Mouse (Mus musculus): Measurements from ENCODE around the gene Snorc. TPM values are rescaled to one million over a fixed set of nuclear protein-coding genes. Genes with fewer than 3 reads are reported as not detected.

Snorc gene
- polyA plus RNA-seq, 1 experiment, result not detected

GRCm38 (mm10) chr1:87471914-87472313, 1.8 kb downstream of the Snorc start:
- TF ChIP-seq CTCF (IDR thresholded peaks at IDR 0.05; ENCODE audit: low read depth, low read length) (no peak), POLR2A (IDR thresholded peaks at IDR 0.05; ENCODE audit: borderline replicate concordance, low read depth, low read length) (no peak)
- no peak overlapping the region for H3K27ac ChIP-seq (ENCODE audit: insufficient read depth, low read depth, low read length)
- no peak overlapping the region for H3K4me3 ChIP-seq (ENCODE audit: insufficient read depth, low read length)
- 0 out of 2 replicates have a peak, but pooled peaks cover 3% of the 10 kb centered on the region for H3K4me1 ChIP-seq (ENCODE audit: control insufficient read depth, insufficient read depth, low read length)

- no peak overlapping the region for H3K27ac ChIP-seq (ENCODE audit: insufficient read depth, low read depth, low read length)
- TF ChIP-seq CTCF (IDR thresholded peaks at IDR 0.05; ENCODE audit: low read depth, low read length) (no peak), POLR2A (IDR thresholded peaks at IDR 0.05; ENCODE audit: borderline replicate concordance, low read depth, low read length) (no peak)
- H3K4me3 ChIP-seq (ENCODE audit: insufficient read depth, low read length), result no peak overlapping the region
- 0 out of 2 replicates have a peak, but pooled peaks cover 3% of the 10 kb centered on the region for H3K4me1 ChIP-seq (ENCODE audit: control insufficient read depth, insufficient read depth, low read length)
Measured at GRCm38 (mm10) chr1:87472576-87472975, 2.5 kb downstream of the Snorc start.

GRCm38 (mm10) chr1:87475076-87475895, 5.2 kb downstream of the Snorc start:
- TF ChIP-seq CTCF (IDR thresholded peaks at IDR 0.05; ENCODE audit: low read depth, low read length) (no peak), POLR2A (IDR thresholded peaks at IDR 0.05; ENCODE audit: borderline replicate concordance, low read depth, low read length) (no peak)
- H3K4me1 ChIP-seq (ENCODE audit: control insufficient read depth, insufficient read depth, low read length), result no peaks in the 10 kb centered on the region
- H3K4me3 ChIP-seq (ENCODE audit: insufficient read depth, low read length), result no peak overlapping the region
- no peak overlapping the region for H3K27ac ChIP-seq (ENCODE audit: insufficient read depth, low read depth, low read length)

- no peak overlapping the region for H3K27ac ChIP-seq (ENCODE audit: insufficient read depth, low read depth, low read length)
- TF ChIP-seq CTCF (IDR thresholded peaks at IDR 0.05; ENCODE audit: low read depth, low read length) (no peak), POLR2A (IDR thresholded peaks at IDR 0.05; ENCODE audit: borderline replicate concordance, low read depth, low read length) (no peak)
- no peaks in the 10 kb centered on the region for H3K4me1 ChIP-seq (ENCODE audit: control insufficient read depth, insufficient read depth, low read length)
- H3K4me3 ChIP-seq (ENCODE audit: insufficient read depth, low read length), result no peak overlapping the region
Measured at GRCm38 (mm10) chr1:87482546-87482945, 12.5 kb downstream of the Snorc start.

GRCm38 (mm10) chr1:87486386-87486785, 16.3 kb downstream of the Snorc start:
- no peak overlapping the region for H3K27ac ChIP-seq (ENCODE audit: insufficient read depth, low read depth, low read length)
- H3K4me1 ChIP-seq (ENCODE audit: control insufficient read depth, insufficient read depth, low read length), result no peaks in the 10 kb centered on the region
- no peak for TF ChIP-seq POLR2A (IDR thresholded peaks at IDR 0.05; ENCODE audit: borderline replicate concordance, low read depth, low read length)
- no peak for TF ChIP-seq CTCF (IDR thresholded peaks at IDR 0.05; ENCODE audit: low read depth, low read length)
- no peak overlapping the region for H3K4me3 ChIP-seq (ENCODE audit: insufficient read depth, low read length)

GRCm38 (mm10) chr1:87492285-87492684, 22.2 kb downstream of the Snorc start:
- Histone ChIP-seq H3K4me1 (ENCODE audit: control insufficient read depth, insufficient read depth, low read length) (no peaks in the 10 kb centered on the region), H3K4me3 (ENCODE audit: insufficient read depth, low read length) (no peak overlapping the region), H3K27ac (ENCODE audit: insufficient read depth, low read depth, low read length) (no peak overlapping the region)
- TF ChIP-seq CTCF (IDR thresholded peaks at IDR 0.05; ENCODE audit: low read depth, low read length) (no peak), POLR2A (IDR thresholded peaks at IDR 0.05; ENCODE audit: borderline replicate concordance, low read depth, low read length) (no peak)

GRCm38 (mm10) chr1:87493542-87493941, 23.5 kb downstream of the Snorc start:
- TF ChIP-seq POLR2A (IDR thresholded peaks at IDR 0.05; ENCODE audit: borderline replicate concordance, low read depth, low read length), result no peak
- no peak for TF ChIP-seq CTCF (IDR thresholded peaks at IDR 0.05; ENCODE audit: low read depth, low read length)
- no peaks in the 10 kb centered on the region for H3K4me1 ChIP-seq (ENCODE audit: control insufficient read depth, insufficient read depth, low read length)
- H3K4me3 ChIP-seq (ENCODE audit: insufficient read depth, low read length), result no peak overlapping the region
- no peak overlapping the region for H3K27ac ChIP-seq (ENCODE audit: insufficient read depth, low read depth, low read length)

GRCm38 (mm10) chr1:87505524-87505923, 35.5 kb downstream of the Snorc start:
- Histone ChIP-seq H3K4me1 (ENCODE audit: control insufficient read depth, insufficient read depth, low read length) (no peaks in the 10 kb centered on the region), H3K27ac (ENCODE audit: insufficient read depth, low read depth, low read length) (no peak overlapping the region), H3K4me3 (ENCODE audit: insufficient read depth, low read length) (no peak overlapping the region)
- TF ChIP-seq POLR2A (IDR thresholded peaks at IDR 0.05; ENCODE audit: borderline replicate concordance, low read depth, low read length), result no peak
- no peak for TF ChIP-seq CTCF (IDR thresholded peaks at IDR 0.05; ENCODE audit: low read depth, low read length)

GRCm38 (mm10) chr1:87507857-87508256, 37.8 kb downstream of the Snorc start:
- Histone ChIP-seq H3K4me1 (ENCODE audit: control insufficient read depth, insufficient read depth, low read length) (no peaks in the 10 kb centered on the region), H3K4me3 (ENCODE audit: insufficient read depth, low read length) (no peak overlapping the region), H3K27ac (ENCODE audit: insufficient read depth, low read depth, low read length) (no peak overlapping the region)
- no peak for TF ChIP-seq CTCF (IDR thresholded peaks at IDR 0.05; ENCODE audit: low read depth, low read length)
- TF ChIP-seq POLR2A (IDR thresholded peaks at IDR 0.05; ENCODE audit: borderline replicate concordance, low read depth, low read length), result no peak

Data from bone marrow macrophage, adult 2 months (primary cell).